Mouse (Mus musculus) heart, postnatal 4 days (tissue): ENCODE results near the gene Lyrm9. TPM values are rescaled to one million over a fixed set of nuclear protein-coding genes. Genes with fewer than 3 reads are reported as not detected.
A peak's percentile ranks its signal among the peaks of the same experiment; 100 is the strongest.
"Not testable (repeated sequence)": the region's sequence is repeated elsewhere in the genome, so short reads cannot be mapped to it uniquely, and the experiment has no call there.

ENCODE experiments used
- DNase-seq: peaks from one replicate; pipeline ENCODE4 v3.0.0; 2021
- total RNA-seq, 2 experiments: library from RNA; stranded (reverse); gene quantifications; 2 replicates each; pipeline ENCODE4 v1.2.3; 2021

The Lyrm9 gene
- total RNA-seq, 2 experiments from 2014 or later = 33.0 to 34.3 TPM

GRCm38 (mm10) chr11:78851871-78852265 lies 25.5 kb downstream of the Lyrm9 start:
- no peak for DNase-seq

- no peak for DNase-seq
These were observed 26.1 kb downstream of the Lyrm9 start for GRCm38 (mm10) chr11:78852529-78852928.

- DNase-seq = peak; percentile 91
These were observed 29.9 kb downstream of the Lyrm9 start for GRCm38 (mm10) chr11:78856310-78856709.

GRCm38 (mm10) chr11:78857611-78858010 lies 31.2 kb downstream of the Lyrm9 start:
- no peak for DNase-seq

GRCm38 (mm10) chr11:78863898-78864297 lies 37.5 kb downstream of the Lyrm9 start:
- DNase-seq = no peak

- no peak for DNase-seq
These were observed 38.3 kb downstream of the Lyrm9 start for GRCm38 (mm10) chr11:78864567-78865278.

- no peak for DNase-seq
These were observed 38.9 kb downstream of the Lyrm9 start for GRCm38 (mm10) chr11:78865314-78865713.

- peak; percentile 15 for DNase-seq
These were observed 40.1 kb downstream of the Lyrm9 start for GRCm38 (mm10) chr11:78866486-78866885.

- no peak for DNase-seq
These were observed 41.3 kb downstream of the Lyrm9 start for GRCm38 (mm10) chr11:78867696-78868095.

GRCm38 (mm10) chr11:78869205-78869604 lies 42.8 kb downstream of the Lyrm9 start:
- not testable (repeated sequence) for DNase-seq

GRCm38 (mm10) chr11:78870891-78871290 lies 44.5 kb downstream of the Lyrm9 start:
- no peak for DNase-seq

- no peak for DNase-seq
These were observed 46.4 kb downstream of the Lyrm9 start for GRCm38 (mm10) chr11:78872782-78873181.

- no peak for DNase-seq
These were observed 53.3 kb downstream of the Lyrm9 start for GRCm38 (mm10) chr11:78879727-78880126.

- peak; percentile 6 for DNase-seq
These were observed 60.3 kb downstream of the Lyrm9 start for GRCm38 (mm10) chr11:78886693-78887092.

- peak; percentile 79 for DNase-seq
These were observed 61.0 kb downstream of the Lyrm9 start for GRCm38 (mm10) chr11:78887102-78887971.

GRCm38 (mm10) chr11:78889156-78889555 lies 62.8 kb downstream of the Lyrm9 start:
- DNase-seq = no peak

Other genes starting within 250 kb of the Lyrm9 start
- gene Nlk, start 129.2 kb upstream of the Lyrm9 start, total RNA-seq = 10 to 100 TPM; 20.6 to 20.8 TPM
- gene Ccnq, start 74.9 kb upstream of the Lyrm9 start, total RNA-seq = 10 to 100 TPM; 22.2 to 22.3 TPM
- 1 to 10 TPM; 5.6 to 6.5 TPM for gene Nos2, start 94.2 kb downstream of the Lyrm9 start, total RNA-seq
- 10 to 100 TPM; 51.8 to 56.0 TPM for gene Lgals9, start 158.4 kb downstream of the Lyrm9 start, total RNA-seq